Mouse (Mus musculus) bone marrow macrophage, adult 2 months (primary cell): ENCODE results near the gene Ncf1.

Source experiments
- CTCF ChIP-seq: IDR thresholded peaks from 2 replicates; pipeline ENCODE4 v1.5.1; 2012; ENCODE audit warnings: low read depth, mild to moderate bottlenecking, low read length, moderate library complexity
- POLR2A ChIP-seq: IDR thresholded peaks from 2 replicates; pipeline ENCODE4 v1.6.1; 2012; ENCODE audit warnings: mild to moderate bottlenecking, low read depth, low read length, borderline replicate concordance

DNA sequence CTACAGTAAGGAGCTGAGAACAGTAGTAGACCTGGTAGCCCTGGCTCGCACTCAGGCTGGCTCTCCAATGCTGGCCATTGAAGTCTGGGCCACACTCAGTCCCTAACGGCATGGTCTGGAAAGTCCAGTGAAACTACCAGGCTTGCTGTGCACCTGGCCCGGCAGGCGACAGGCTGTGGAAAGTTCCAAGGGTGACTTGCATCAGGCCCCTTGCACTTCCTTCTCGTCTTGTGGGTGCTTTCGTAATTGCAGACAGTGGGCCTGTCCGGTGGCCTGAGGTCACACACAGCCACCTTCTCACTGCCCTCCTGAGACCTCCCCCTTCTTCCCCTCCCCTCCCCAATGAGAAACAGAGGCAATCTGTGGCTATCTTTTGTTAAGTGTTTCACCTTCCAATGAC, 3.1 kb upstream of the Ncf1 start:
- no peak for TF ChIP-seq CTCF
- no peak for TF ChIP-seq POLR2A
